Mouse (Mus musculus): ENCODE measurements around the gene Tmem266.

- TF ChIP-seq CTCF (IDR thresholded peaks at IDR 0.05; ENCODE audit: borderline replicate concordance, insufficient read depth, low read depth, low read length) (no peak), POLR2A (IDR thresholded peaks at IDR 0.05; ENCODE audit: borderline replicate concordance, insufficient read depth, low read length) (no peak)
Measured at GRCm38 (mm10) chr9:55332476-55332875, 5.8 kb downstream of the Tmem266 start.

Measured in cerebellum, adult 2 months (tissue).